Mouse (Mus musculus) heart, postnatal 4 days (tissue): ENCODE results near the gene Gm20479. TPM values are rescaled to one million over a fixed set of nuclear protein-coding genes. Genes with fewer than 3 reads are reported as not detected.

ENCODE experiments used
- DNase-seq: peaks from one replicate; pipeline ENCODE4 v3.0.0; 2021
- total RNA-seq, 2 experiments: library from RNA; stranded (reverse); gene quantifications; 2 replicates each; pipeline ENCODE4 v1.2.3; 2021

Gm20479 gene
- 1 to 10 TPM in 1 of 2 experiments, not detected in 1; 3.7 TPM for total RNA-seq

- DNase-seq = no peak
These were observed at the start of gene Gm20479 for GRCm38 (mm10) chr7:27356861-27357594. TSS of gene Gm20479 (minus strand) at chr7:27357419.

GRCm38 (mm10) chr7:27406481-27406880 lies 49.3 kb upstream of the Gm20479 start:
- DNase-seq = no peak

- peak; percentile 11 for DNase-seq
These were observed 47.2 kb upstream of the Gm20479 start for GRCm38 (mm10) chr7:27404203-27404942.

GRCm38 (mm10) chr7:27402675-27403074 lies 45.5 kb upstream of the Gm20479 start:
- DNase-seq = peak; percentile 76

- no peak for DNase-seq
These were observed 43.3 kb upstream of the Gm20479 start for GRCm38 (mm10) chr7:27400545-27400944.

GRCm38 (mm10) chr7:27397048-27397949 lies 40.1 kb upstream of the Gm20479 start:
- DNase-seq = peak; percentile 46

GRCm38 (mm10) chr7:27396184-27397047 lies 39.2 kb upstream of the Gm20479 start:
- peak; percentile 45 for DNase-seq

GRCm38 (mm10) chr7:27395521-27396183 lies 38.4 kb upstream of the Gm20479 start:
- no peak for DNase-seq

GRCm38 (mm10) chr7:27391416-27391815 lies 34.2 kb upstream of the Gm20479 start:
- no peak for DNase-seq

- no peak for DNase-seq
These were observed 32.0 kb upstream of the Gm20479 start for GRCm38 (mm10) chr7:27389213-27389612.

- DNase-seq = peak; percentile 74
These were observed 27.5 kb upstream of the Gm20479 start for GRCm38 (mm10) chr7:27384731-27385130.

GRCm38 (mm10) chr7:27384134-27384533 lies 26.9 kb upstream of the Gm20479 start:
- no peak for DNase-seq

- no peak for DNase-seq
These were observed 26.0 kb upstream of the Gm20479 start for GRCm38 (mm10) chr7:27383233-27383632.

- no peak for DNase-seq
These were observed 24.3 kb upstream of the Gm20479 start for GRCm38 (mm10) chr7:27381560-27381959.

GRCm38 (mm10) chr7:27381009-27381408 lies 23.8 kb upstream of the Gm20479 start:
- no peak for DNase-seq

- no peak for DNase-seq
These were observed 22.6 kb upstream of the Gm20479 start for GRCm38 (mm10) chr7:27379836-27380235.

GRCm38 (mm10) chr7:27378431-27378830 lies 21.2 kb upstream of the Gm20479 start:
- DNase-seq = no peak

GRCm38 (mm10) chr7:27375274-27375673 lies 18.1 kb upstream of the Gm20479 start:
- no peak for DNase-seq

- no peak for DNase-seq
These were observed 14.7 kb upstream of the Gm20479 start for GRCm38 (mm10) chr7:27371715-27372462.

GRCm38 (mm10) chr7:27369111-27369510 lies 11.9 kb upstream of the Gm20479 start:
- DNase-seq = no peak
